Mouse (Mus musculus) hindbrain, embryonic 14.5 days (tissue): Measurements from ENCODE around the gene Fat1. TPM values are rescaled to one million over a fixed set of nuclear protein-coding genes. Genes with fewer than 3 reads are reported as not detected.

Source experiments
- ATAC-seq: fragments of 200-750 bp; cut with Nextera tagmentation; 2 replicates; pipeline ENCODE4 v1.8.0; 2017; ENCODE audit warnings: moderate number of reproducible peaks, mild to moderate bottlenecking, moderate TSS enrichment, moderate library complexity; ENCODE audit not compliant: low FRiP score
- DNase-seq: peaks from one replicate; pipeline ENCODE4 v3.0.0-alpha.2; 2015; ENCODE audit warnings: low spot score
- H3K27ac ChIP-seq: fragments of 300-500 bp; sonication (generic); 2 replicates; pipeline ENCODE4 v1.5.1; 2014; ENCODE audit warnings: mild to moderate bottlenecking, moderate library complexity
- H3K27me3 ChIP-seq: fragments of 300-500 bp; sonication (generic); 2 replicates; pipeline ENCODE4 v1.6.1; 2014; ENCODE audit warnings: mild to moderate bottlenecking, low read length, mixed read lengths; ENCODE audit not compliant: control insufficient read depth, insufficient read depth
- H3K36me3 ChIP-seq: fragments of 300-500 bp; sonication (generic); replicated peaks from 2 replicates; pipeline ENCODE4 v1.6.1; 2014; ENCODE audit not compliant: control insufficient read depth, insufficient read depth
- H3K4me1 ChIP-seq: fragments of 300-500 bp; sonication (generic); replicated peaks from 2 replicates; pipeline ENCODE4 v1.6.1; 2014; ENCODE audit warnings: antibody characterized with exemption, low read length, mixed read lengths; ENCODE audit not compliant: control insufficient read depth, insufficient read depth
- H3K4me2 ChIP-seq: fragments of 300-500 bp; sonication (generic); replicated peaks from 2 replicates; pipeline ENCODE4 v1.6.1; 2014; ENCODE audit warnings: mild to moderate bottlenecking, moderate library complexity
- H3K4me3 ChIP-seq: fragments of 300-500 bp; sonication (generic); replicated peaks from 2 replicates; pipeline ENCODE4 v1.5.1; 2014; ENCODE audit warnings: mild to moderate bottlenecking, low read length
- H3K9ac ChIP-seq: fragments of 300-500 bp; sonication (generic); 2 replicates; pipeline ENCODE4 v1.6.1; 2014
- H3K9me3 ChIP-seq: fragments of 300-500 bp; sonication (generic); 2 replicates; pipeline ENCODE4 v1.6.1; 2016; ENCODE audit warnings: low read length; ENCODE audit not compliant: control insufficient read depth
- WGBS: fragments of 180-500 bp; shearing (Covaris S2); extraction: QIAGEN DNeasy Blood & Tissue Kit; methylation state at CpG from one replicate; pipeline ENCODE4 v1.1.7; 2014; 5-methylcytosine and 5-hydroxymethylcytosine counted together
- polyA plus RNA-seq: library from polyadenylated mRNA; unstranded; fragments of >200 nt; fragmentation: Nextera tagmentation; extraction: Ambion mirVana; gene quantifications from 2 replicates; pipeline ENCODE4 v1.2.1, GENCODE M21; 2014

Gene Fat1
- polyA plus RNA-seq, 1 experiment from 2014 or later, result 28.8 TPM

DNA sequence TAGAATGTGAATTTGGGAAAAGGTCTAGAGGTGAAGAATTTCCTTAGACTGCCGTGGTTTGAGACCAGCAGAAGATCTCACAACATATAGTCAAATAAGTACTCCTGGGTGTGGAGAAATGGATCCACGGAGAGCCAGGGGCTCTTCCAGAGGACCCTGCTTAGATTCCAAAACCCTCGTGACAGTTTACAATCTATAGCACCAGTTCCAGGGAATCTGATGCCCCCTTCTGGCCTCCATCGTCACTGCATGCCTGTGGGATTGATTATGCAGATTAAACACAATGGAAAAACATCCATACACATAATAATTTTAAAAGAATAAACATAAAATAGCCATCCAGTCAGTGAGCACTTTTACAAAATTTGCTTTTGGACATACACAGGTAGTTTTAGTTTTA lies 75.4 kb downstream of the Fat1 start:
- no peaks in the 10 kb centered on the region for H3K27me3 ChIP-seq
- no peak for DNase-seq
- H3K4me1 ChIP-seq, result no peaks in the 10 kb centered on the region
- H3K27ac ChIP-seq, result no peak overlapping the region
- H3K36me3 ChIP-seq, result peaks cover 29% of the 10 kb centered on the region; the same call in 1 of the 2 replicates
- no peak overlapping the region for H3K4me2 ChIP-seq
- WGBS, result 35% methylated on average over 4 of the region's 4 CpGs
- no peak for ATAC-seq
- no peak overlapping the region for H3K9ac ChIP-seq
- H3K9me3 ChIP-seq, result no peaks in the 10 kb centered on the region
- H3K4me3 ChIP-seq, result no peak overlapping the region

DNA sequence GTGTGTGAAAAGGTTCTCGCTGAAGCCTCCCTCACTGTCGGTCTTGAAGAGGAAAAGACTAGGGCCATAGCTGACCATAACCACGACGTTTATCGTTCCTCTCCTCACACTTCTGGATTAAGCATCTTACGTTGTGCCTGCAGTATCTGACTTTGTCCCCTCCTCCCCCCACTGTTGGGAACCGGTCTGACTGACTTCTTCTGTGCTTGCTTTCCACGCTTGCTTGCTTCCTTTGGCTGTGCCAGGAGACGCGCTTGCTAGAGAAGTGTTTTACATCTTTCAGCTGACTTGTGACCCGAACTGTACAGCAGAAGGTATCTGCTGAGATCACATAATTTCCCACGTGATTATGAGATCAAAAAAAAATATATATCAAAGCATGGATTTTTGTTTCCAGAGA lies 76.5 kb downstream of the Fat1 start:
- H3K9me3 ChIP-seq, result no peaks in the 10 kb centered on the region
- WGBS, result 80% methylated on average over 12 of the region's 12 CpGs
- no peak overlapping the region for H3K4me2 ChIP-seq
- no peak overlapping the region for H3K27ac ChIP-seq
- no peak overlapping the region for H3K9ac ChIP-seq
- no peaks in the 10 kb centered on the region for H3K4me1 ChIP-seq
- H3K36me3 ChIP-seq, result peaks cover 29% of the 10 kb centered on the region; the same call in 1 of the 2 replicates
- DNase-seq (no peak), ATAC-seq (no peak)
- H3K27me3 ChIP-seq, result no peaks in the 10 kb centered on the region
- H3K4me3 ChIP-seq, result no peak overlapping the region

DNA sequence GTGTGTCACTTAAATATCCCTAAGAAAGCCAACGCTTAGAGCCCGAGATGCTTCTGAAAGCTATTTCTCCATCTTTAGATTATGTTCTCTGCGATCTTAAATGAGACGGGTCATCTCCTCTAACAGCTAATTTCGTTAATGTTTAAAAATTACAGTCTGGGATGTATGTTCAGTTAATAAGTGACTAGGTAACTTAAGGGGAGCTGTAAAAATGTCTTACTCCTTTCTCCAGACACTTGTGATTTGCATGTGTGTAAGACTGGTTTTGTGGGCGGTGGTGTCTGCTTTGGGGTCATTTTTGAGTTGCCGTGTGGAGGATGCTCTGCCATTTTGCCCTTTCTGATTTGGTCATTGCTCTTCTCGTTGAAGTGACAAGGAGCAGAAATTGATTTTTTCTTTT lies 78.6 kb downstream of the Fat1 start:
- no peaks in the 10 kb centered on the region for H3K4me1 ChIP-seq
- H3K9me3 ChIP-seq, result no peaks in the 10 kb centered on the region
- H3K4me2 ChIP-seq, result no peak overlapping the region
- H3K27me3 ChIP-seq, result no peaks in the 10 kb centered on the region
- H3K36me3 ChIP-seq, result peaks cover 37% of the 10 kb centered on the region; the same call in 1 of the 2 replicates
- no peak overlapping the region for H3K4me3 ChIP-seq
- DNase-seq, result no peak
- no peak overlapping the region for H3K9ac ChIP-seq
- ATAC-seq, result no peak
- 89% methylated on average over 8 of the region's 8 CpGs for WGBS
- H3K27ac ChIP-seq, result no peak overlapping the region

DNA sequence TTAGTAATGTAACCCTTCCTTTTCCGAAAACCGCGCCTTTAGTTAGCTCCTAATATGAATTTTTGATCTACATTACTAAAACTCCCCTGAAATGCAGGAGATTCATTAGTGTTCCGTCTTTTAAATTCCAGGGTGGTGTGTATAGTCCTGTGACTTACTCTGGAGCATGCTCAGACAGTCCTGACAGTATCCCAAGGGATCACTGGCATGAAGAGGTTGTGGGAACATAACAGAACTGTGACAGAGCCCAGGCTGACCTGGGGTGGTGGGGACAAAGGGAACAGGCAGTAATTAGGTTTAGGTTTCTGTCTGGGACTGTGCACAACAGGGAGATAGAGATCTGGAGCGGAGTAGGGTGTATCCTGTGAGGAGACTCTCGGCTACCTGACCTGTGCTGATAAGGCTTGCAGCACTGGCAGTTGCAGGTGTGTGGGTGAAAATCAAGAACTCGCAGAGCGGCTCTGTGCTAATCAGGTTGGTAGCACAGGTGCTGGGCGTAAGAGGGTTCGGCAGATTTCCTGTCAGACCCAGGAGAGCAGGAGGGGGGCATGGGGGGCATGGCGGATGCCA lies 79.3 kb downstream of the Fat1 start:
- WGBS, result 93% methylated on average over 11 of the region's 11 CpGs
- no peaks in the 10 kb centered on the region for H3K27me3 ChIP-seq
- H3K27ac ChIP-seq, result no peak overlapping the region
- no peaks in the 10 kb centered on the region for H3K4me1 ChIP-seq
- H3K9me3 ChIP-seq, result no peaks in the 10 kb centered on the region
- ATAC-seq (no peak), DNase-seq (no peak)
- H3K36me3 ChIP-seq, result peaks cover 37% of the 10 kb centered on the region; the same call in 1 of the 2 replicates
- H3K4me2 ChIP-seq, result no peak overlapping the region
- H3K4me3 ChIP-seq, result no peak overlapping the region
- no peak overlapping the region for H3K9ac ChIP-seq

DNA sequence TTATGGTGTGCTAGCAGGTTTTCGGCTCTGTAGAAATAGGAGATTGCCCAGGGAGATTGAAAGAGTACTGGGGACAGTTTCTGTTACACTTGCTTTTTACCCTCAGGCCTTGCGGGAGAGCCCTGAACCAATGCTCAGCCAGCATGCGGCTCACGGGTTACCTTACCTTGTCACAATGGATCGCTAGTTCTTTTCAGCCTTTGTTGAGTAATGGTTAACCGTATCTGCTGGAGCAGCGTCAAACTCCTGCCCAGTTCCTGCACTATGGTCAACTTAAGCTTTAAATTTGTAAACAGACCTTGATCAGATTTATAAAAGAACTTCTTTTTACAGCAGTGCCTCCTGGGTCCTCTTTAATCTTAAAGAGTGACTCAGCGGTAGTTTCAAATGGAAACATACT lies 80.6 kb downstream of the Fat1 start:
- WGBS, result 75% methylated on average over 8 of the region's 8 CpGs
- no peak overlapping the region for H3K27ac ChIP-seq
- no peak overlapping the region for H3K4me2 ChIP-seq
- H3K4me3 ChIP-seq, result no peak overlapping the region
- no peaks in the 10 kb centered on the region for H3K27me3 ChIP-seq
- no peak for ATAC-seq
- no peak overlapping the region for H3K9ac ChIP-seq
- peaks cover 27% of the 10 kb centered on the region; the same call in 1 of the 2 replicates for H3K36me3 ChIP-seq
- DNase-seq, result no peak
- no peaks in the 10 kb centered on the region for H3K9me3 ChIP-seq
- no peaks in the 10 kb centered on the region for H3K4me1 ChIP-seq

DNA sequence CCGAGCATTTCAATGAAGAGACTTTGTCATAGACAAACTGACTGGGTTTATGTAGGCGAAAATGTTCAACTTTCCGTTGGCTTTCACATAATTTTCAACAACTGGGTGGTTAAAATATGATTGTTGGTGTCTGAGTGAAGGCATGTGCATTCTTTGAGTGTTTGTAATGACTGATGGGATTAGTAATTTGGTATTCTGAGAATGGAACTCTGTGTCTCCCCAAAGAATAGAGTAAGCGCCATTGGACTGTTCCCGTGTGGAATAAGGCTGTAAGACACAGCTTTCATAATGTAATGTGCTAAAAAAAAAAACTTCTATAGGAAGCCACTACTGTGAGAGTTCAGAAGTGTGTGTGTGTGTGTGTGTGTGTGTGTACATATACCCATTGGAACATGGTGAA lies 84.0 kb downstream of the Fat1 start:
- H3K27me3 ChIP-seq, result no peaks in the 10 kb centered on the region
- H3K4me2 ChIP-seq, result no peak overlapping the region
- H3K4me1 ChIP-seq, result no peaks in the 10 kb centered on the region
- no peak overlapping the region for H3K27ac ChIP-seq
- WGBS, result 72% methylated on average over 5 of the region's 5 CpGs
- ATAC-seq (no peak), DNase-seq (no peak)
- no peak overlapping the region for H3K4me3 ChIP-seq
- peaks cover 29% of the 10 kb centered on the region for H3K36me3 ChIP-seq
- peaks cover 11% of the 10 kb centered on the region for H3K9me3 ChIP-seq
- H3K9ac ChIP-seq, result no peak overlapping the region

DNA sequence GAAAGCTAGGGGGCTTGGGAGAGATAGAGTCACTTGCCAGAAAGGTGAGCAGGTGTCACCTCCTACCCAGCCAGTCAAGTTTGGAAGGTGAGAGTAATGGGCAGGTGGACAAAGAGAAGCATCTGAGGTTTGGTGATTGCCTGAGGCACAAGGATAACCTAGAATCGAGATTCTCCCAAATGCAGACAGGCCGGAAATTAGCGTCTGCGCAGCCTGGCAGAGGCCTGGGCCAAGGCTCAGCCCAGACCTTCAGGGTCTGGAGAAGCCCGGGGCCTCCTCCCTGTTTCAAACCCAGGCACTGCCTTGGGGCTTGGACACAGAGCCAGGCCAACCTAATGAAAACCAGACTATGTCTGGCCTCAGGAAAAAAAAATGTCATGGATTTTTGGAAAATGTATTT lies 85.9 kb downstream of the Fat1 start:
- 88% methylated on average over 5 of the region's 5 CpGs for WGBS
- H3K4me2 ChIP-seq, result no peak overlapping the region
- no peak overlapping the region for H3K9ac ChIP-seq
- H3K4me1 ChIP-seq, result no peaks in the 10 kb centered on the region
- no peaks in the 10 kb centered on the region for H3K27me3 ChIP-seq
- DNase-seq (no peak), ATAC-seq (no peak)
- no peak overlapping the region for H3K4me3 ChIP-seq
- H3K36me3 ChIP-seq, result peaks cover 49% of the 10 kb centered on the region
- H3K27ac ChIP-seq, result no peak overlapping the region
- H3K9me3 ChIP-seq, result peaks cover 22% of the 10 kb centered on the region

DNA sequence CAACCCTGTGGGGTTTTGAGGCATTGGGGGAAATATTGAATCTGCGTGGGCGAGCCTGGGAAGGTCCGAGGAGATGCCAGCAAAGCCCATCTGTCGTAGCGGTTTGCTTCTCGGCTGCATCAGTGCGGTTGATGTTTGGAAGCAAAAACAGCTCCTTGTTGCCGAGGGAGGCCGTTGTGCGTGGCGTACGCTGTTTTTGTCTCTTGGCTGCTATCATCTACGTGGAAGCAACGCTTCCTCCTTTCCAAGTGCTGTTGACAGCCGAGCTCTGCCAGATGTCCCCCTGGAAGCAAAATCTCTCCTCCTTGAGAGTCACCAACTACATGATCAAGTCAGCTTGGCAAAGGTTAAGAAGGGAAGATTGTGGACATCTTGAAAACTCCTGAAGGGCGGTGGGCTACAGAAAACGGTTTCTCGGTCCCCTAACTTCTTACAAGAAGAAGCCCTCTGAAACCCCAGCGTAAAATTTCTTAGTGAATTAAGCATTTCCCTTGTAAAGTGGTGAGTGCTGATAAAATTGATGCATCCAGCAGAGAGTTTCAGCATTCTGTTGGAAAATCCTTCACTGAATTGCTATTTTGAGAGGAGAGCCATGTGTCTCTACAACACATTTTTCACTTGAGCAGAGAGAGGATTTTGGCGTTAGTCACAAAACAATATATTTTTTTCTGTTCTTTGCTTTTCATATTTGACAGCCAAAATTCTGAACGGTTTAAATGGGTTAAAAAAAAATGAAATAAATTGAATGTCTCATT lies 86.8 kb downstream of the Fat1 start:
- no peak overlapping the region for H3K27ac ChIP-seq
- H3K4me1 ChIP-seq, result no peaks in the 10 kb centered on the region
- no peak overlapping the region for H3K4me3 ChIP-seq
- H3K27me3 ChIP-seq, result no peaks in the 10 kb centered on the region
- H3K9me3 ChIP-seq, result peaks cover 22% of the 10 kb centered on the region
- WGBS, result 94% methylated on average over 21 of the region's 21 CpGs
- peaks cover 56% of the 10 kb centered on the region for H3K36me3 ChIP-seq
- ATAC-seq (no peak), DNase-seq (no peak)
- H3K4me2 ChIP-seq, result no peak overlapping the region
- H3K9ac ChIP-seq, result no peak overlapping the region

DNA sequence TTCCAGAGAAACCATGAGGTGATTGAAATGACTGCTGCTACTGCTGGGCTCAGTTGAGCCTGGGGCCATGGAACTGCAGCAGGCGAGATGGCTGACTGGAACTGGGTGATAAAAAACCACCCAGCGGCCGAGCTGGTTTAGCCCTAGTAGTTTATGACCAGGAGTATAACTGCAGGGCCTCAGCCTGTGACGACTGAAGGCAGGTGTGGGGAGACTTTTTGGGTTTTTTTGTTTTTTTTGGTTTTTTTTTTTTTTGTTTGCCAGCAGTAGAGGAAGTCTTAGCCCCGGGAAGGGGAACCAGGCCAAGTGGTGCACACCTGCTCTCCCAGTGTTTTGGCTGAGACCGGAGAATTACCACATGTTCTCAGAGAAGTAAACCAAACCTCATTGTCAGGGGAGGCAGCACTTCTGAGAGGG lies 92.8 kb downstream of the Fat1 start:
- Histone ChIP-seq H3K4me2 (no peak overlapping the region), H3K4me1 (no peaks in the 10 kb centered on the region), H3K27ac (no peak overlapping the region), H3K27me3 (no peaks in the 10 kb centered on the region), H3K36me3 (peaks cover 73% of the 10 kb centered on the region), H3K4me3 (no peak overlapping the region), H3K9me3 (peaks cover 22% of the 10 kb centered on the region), H3K9ac (no peak overlapping the region)
- no peak for DNase-seq
- WGBS, result 73% methylated on average over 6 of the region's 6 CpGs
- ATAC-seq, result no peak
